Mouse (Mus musculus): ENCODE data around the gene Gm9747. TPM values are rescaled to one million over a fixed set of nuclear protein-coding genes. Genes with fewer than 3 reads are reported as not detected.

Gm9747 gene
- not detected for total RNA-seq (2021)

DNA sequence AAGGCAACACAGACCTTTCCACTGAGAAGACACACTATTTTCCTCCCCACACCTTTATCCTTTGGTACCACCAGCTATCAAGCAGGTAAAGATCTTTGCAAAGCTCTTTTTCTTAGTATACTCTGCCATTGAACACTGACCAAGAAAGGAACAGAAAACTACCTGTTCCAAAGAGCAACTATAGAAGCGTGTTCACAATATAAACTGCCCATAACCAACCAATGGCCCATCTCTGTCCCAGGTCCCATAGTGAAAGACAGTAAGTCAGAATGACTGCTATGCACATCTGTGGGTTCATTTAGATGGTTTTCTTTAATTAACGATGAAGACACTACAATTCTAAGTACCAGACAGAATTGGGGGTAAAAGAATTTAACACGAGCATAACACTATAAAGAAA lies at the start of gene Gm9747:
Gene Gm9747, plus strand, starts transcription at position 301 of the 400 bp plus-strand sequence.
- no peak for DNase-seq (ENCODE audit: low spot score)
- intact Hi-C loops (cut with DNase I) = no loop called here

DNA sequence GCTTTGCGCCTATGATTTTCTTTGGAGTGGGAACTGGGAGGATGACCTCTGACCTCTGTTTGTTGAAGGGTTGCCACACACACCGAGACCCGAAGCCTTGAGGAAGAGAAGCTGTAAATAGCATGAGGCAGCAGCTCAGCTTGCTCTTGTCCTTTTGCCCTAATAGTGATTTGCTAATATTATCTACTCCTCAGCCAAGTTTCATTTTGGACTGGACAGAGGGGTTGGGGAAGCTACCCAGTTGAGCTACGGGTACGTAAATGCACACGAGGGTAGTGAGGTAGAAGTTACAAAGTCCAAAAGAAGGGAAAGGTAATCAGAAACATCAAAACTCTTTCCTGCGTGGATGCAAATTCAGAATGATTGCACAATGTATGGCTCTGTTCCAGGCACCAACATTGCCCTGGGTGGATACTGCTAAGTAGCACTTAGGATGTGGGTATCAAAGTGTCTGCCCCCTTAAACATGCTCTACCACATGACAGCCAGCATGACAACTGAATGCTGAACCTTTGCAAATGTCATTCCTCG lies 48.9 kb upstream of the Gm9747 start:
- no peak for DNase-seq (ENCODE audit: low spot score)
- intact Hi-C loops (cut with DNase I) = no loop called here

DNA sequence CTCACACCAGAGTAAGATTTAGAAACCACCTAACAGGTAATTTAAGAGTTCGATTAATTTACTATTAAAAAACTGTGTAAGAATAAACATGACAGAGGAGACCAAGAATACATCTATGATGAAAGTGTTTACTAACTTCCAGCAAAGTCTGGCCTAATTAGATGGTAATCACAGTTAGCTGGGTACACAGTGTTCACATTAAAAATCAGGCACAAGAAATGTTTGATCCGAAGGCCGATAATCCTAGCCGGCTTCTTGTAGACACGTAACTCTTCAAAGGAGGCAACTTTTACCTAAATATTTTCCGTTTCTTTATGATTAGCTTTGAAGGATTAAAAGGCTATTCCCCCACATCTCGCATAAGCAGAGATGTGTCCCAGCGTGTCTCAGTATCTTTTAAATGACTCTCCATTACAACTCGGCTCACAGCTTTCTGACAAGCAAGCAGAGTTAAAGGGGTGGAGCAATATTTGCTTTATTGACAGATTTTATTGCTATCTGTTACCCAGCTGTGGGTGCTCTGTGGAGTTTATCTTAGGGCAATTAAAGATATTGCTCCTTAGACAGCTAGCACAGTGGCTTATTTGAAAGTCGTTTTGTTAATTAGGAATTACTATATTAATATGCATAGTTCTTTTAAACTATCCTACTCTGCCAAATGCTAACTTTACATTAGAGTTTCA lies 44.2 kb upstream of the Gm9747 start:
- DNase-seq (ENCODE audit: low spot score) = no peak
- intact Hi-C loops (cut with DNase I) = no loop called here

DNA sequence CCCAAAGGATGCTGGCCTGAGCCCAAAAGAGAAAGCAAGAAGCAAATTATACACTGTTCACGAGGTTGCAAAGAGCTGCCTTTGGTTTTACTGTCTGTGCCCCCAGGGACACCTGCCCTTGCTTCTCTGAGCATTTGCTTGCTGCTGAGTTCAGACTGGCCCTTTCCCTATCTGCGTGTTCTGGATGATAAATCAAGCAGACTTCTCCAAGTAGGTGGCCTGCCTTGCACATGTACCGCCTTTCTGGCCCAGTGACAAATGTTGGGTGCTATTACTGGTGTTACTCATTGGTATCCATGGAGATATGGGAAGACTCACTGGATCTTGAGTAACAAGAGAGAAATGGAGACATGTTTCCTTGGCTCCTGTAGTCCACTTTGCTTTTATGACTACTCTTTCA lies 43.4 kb upstream of the Gm9747 start:
- peak; percentile 26 for DNase-seq (ENCODE audit: low spot score)

DNA sequence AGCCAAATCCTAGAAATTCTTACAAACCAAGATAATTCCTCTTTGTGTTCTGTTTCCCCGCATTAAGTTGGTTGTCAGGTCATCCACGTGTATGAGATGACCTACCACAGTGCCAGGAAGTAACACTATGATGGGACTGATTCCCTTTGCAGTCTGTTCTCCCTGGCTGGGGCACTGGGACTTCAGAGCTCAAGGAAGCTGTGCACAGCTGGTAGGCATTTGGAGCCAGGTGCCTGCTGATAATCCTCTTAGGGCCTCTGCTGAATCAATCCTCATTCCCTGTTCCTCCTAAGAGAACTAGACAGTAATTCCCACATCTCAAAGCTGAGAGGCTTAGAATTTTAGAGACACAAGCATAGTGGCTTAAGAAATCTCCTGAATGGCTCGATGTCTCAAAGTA lies 41.3 kb upstream of the Gm9747 start:
- no peak for DNase-seq (ENCODE audit: low spot score)
- intact Hi-C loops (cut with DNase I) = loop anchor here (10.0 kb wide), 1 partner anchor 677 kb away; no protein-coding TSS in a partner anchor

More for the DNA sequence above, 43.4 kb upstream of the Gm9747 start:
- intact Hi-C loops (cut with DNase I) = no loop called here

DNA sequence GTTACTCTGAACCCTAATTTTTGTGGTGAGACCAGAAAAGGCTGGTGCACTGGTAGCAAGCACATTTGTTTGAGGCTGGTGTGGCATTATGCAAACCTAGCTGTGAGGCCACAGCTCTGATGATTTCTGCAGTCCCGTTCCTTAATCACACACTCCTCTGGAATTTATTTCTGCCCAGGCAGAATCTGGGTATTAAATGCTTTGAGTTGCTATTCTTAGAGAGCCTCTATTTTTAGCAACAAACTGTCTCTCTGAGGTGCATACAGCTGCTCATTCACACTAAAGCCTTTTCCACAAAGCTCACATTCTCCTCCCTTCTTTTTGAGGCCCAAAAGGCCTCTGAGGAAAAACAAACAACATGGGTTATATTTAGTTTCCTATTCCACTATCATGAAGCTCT lies 33.0 kb upstream of the Gm9747 start:
- intact Hi-C loops (cut with DNase I) = loop anchor here (2.0 to 10.0 kb wide), 4 partner anchors 42 to 685 kb away; no protein-coding TSS in a partner anchor
- no peak for DNase-seq (ENCODE audit: low spot score)

DNA sequence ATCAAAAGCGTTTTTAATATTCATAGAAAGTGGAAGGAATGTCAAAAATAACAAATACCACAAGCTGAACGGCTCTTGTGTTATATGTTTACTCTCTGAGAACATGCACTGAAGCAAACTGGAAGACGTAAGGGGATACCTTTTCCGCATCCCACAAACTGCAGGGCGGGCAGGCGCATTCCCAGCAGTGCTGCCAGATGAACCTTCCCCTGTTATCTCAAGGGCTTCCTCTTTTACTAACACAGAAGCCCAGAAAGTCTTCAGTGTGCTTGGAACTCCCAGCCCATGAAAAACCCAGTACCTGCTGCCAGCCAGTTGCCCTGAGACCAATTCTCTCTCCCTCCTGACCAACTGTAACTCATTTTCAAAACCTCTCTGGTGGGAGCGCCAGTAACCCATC lies 32.3 kb upstream of the Gm9747 start:
- peak; percentile 9 for DNase-seq (ENCODE audit: low spot score)
- intact Hi-C loops (cut with DNase I) = loop anchor here (2.0 to 5.0 kb wide), 3 partner anchors 42 to 503 kb away; no protein-coding TSS in a partner anchor

DNA sequence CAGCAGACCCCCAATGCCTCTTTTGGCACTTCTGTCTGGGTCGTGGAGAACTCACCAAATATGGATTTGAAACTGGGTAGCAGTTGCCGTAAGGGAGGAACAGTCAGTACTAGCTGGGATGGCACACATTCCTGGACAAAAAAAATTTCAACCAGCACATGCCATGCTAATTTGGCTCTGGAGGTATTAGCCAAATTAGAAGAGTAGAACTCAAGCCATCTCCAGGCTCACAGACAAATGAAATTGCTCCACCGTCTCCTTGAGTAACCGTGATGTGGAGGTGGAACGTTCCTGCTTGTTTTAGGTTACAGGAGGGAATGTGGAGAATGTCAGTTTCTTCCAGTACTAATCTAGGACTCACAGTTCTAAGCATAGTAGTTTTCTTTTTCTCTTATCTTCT lies 25.4 kb upstream of the Gm9747 start:
- intact Hi-C loops (cut with DNase I) = no loop called here

DNA sequence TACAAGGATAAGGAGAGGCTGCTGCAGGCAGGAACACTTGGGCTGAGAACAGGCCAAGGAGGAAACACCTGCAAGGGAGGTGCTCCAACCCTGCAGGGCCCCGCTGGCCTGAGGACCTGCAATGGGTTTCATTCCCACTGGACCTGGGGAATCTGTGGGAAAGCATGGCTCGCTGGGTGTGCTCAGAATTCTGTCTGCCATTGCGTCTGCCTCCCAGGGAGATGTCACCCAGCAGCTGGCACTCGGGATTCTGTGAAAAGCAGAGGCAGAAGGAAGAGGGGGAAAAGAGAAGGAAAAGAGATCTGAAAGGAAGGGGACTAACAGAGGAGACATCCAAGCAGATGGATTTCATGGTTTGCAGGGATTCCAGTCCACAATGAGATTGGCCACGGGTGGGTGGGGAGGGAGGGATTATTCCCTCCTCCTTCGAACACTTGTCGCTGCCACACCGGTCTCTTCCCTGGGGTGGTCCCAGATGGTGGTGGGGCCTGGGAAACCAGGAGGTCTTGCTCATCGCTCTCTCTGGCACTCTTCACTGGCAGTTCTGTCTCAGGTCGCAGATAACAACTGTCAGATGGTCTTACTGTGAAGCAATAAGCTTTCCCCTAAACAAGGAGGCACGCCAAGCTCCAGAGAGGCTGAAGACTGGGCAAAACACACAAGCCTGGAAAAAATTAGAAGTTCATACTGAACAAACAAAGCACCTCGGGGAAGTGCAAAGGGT lies 12.1 kb upstream of the Gm9747 start:
- intact Hi-C loops (cut with DNase I) = no loop called here
- no peak for DNase-seq (ENCODE audit: low spot score)

More for the DNA sequence above, 25.4 kb upstream of the Gm9747 start:
- DNase-seq (ENCODE audit: low spot score) = no peak

DNA sequence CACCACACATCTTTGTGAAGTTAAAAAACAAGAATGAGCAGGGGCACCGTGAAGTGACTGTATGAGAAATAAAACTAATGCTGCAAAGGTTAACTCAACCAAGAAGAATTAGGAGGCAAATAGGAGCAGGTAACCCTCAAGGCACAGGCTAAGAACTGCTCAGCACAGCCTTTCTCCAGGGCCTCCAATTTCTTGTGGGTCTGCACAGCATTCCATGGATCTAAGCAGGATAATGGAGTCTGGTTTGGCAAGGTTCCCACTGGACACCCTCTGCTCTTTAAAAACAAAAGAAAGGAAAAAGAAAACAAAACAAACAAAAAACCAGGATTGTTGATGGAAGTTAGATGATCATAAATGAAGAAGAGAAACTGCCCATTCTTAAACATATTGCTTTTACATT lies 11.4 kb upstream of the Gm9747 start:
- intact Hi-C loops (cut with DNase I) = no loop called here

DNA sequence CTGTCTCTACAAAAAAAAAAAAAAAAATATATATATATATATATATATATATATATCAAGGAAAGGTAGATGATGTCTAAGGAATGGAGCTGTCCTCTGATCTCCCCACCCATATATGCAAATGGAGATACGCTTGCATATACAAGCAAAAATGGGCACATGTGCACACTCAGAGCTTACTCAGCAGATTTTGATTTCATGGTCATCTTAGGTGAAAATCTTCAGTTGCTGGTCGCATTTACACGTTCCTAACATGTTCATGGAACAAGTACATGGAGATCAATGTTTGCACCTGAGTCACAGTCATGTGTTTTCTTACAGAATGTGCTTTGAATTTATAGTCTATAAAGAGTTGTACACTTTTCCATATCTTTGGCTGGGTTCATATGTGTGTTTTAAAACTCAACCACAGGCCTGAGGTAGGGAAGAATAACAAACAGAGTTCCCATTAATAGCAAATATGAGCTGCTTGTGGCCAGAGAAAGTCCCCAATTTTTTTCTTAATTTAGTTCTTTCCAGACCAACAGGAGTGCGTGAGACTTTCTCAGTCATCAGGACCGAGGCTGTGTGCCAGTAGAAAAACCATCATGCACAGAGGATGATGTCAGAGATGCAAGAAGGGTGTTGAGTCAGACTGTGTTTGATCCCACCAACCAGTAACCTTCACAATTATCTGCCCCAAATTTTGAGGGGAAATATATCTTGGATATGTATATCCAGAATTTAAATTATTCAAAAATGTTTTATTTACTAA lies 9.7 kb upstream of the Gm9747 start:
- intact Hi-C loops (cut with DNase I) = no loop called here

More for the DNA sequence above, 11.4 kb upstream of the Gm9747 start:
- no peak for DNase-seq (ENCODE audit: low spot score)

DNA sequence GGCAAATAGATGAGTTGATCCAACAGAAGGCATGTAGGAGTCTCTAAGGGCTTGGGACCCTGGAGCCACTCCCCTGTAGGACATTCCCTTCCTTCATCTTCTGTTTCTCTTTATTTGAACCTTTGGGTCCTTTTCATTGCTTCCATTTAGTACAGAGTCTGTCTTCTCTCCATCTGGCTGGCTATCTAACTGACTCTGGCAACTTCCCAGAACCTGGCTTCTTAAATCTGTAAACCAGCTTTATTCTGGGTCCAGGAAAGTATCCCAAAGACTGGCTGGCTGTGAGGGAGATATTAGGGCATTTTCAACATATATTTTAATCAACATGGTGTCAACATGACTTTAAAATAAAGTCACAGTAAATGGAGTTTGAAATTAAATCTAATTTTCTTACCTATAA lies 4.1 kb upstream of the Gm9747 start:
- DNase-seq (ENCODE audit: low spot score) = no peak
- intact Hi-C loops (cut with DNase I) = no loop called here

More for the DNA sequence above, 9.7 kb upstream of the Gm9747 start:
- DNase-seq (ENCODE audit: low spot score) = no peak

DNA sequence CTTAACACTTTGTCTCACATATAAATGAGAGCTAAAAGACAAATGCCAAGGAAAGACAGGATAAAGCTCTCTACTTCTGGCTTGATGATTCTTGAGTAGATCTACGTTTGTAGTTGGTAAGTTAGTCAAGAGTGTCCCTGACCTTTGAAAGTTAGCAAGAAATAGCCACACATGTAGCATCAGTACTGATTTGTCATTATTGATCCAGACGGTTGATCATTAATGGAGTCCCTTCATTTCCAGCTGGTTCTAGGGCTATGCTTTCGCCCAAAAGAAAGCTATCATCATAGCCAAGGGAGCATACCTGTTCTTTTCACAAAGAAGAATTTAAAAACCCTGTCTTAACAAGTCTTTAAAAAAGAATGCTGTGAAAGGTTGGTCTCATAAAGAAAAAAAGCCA lies 1.7 kb downstream of the Gm9747 start:
- no peak for DNase-seq (ENCODE audit: low spot score)
- intact Hi-C loops (cut with DNase I) = no loop called here

DNA sequence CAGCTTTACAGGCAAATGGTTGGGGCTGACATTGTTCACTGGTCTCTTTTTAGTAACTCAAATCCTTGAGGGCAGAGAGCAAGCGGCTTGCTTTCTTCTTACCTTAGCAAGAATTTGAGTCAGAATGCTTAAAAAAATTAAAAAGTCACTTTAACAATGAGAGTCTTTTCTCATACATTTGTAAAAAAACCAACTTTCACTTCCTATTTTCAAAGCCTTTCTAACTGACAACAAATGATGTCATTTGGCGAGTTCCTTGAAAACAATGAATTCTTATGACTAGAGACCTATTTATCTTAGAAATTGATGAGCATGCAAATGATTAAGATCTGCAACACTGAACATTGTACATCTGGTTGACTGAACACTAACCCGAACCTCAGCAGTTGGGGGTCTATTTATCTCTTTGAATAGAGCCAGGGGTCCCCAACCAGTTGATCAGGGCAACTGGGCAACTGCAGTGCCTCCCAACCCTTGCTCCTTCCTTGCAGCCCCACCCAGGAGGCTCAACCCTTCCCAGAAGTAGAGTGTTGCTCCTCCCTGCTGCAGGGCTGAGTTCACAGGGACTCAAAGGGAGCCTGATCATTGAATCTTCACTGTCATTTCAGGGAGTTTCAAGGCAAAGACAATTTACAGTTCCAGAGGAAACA lies 2.7 kb downstream of the Gm9747 start:
- DNase-seq (ENCODE audit: low spot score) = no peak
- intact Hi-C loops (cut with DNase I) = no loop called here

DNA sequence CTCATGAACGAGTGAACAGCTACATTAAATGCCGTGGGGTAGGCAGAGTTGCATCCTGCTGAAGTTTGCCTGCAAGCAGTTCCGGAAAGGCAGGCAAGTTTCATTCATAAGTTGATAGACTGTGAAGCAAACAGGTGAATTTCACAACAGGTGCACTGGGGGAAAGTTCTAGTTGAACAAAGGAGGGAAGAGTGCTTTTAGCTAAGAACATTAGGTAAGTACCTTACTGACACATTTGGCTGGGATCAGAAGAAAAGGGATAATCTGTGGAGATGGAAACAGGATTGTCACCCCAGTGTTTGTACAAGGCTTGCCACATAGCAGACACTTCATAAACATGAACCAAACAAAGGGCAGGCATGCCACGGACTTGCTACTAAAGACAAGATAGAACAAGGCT lies 5.3 kb downstream of the Gm9747 start:
- intact Hi-C loops (cut with DNase I) = no loop called here
- no peak for DNase-seq (ENCODE audit: low spot score)

DNA sequence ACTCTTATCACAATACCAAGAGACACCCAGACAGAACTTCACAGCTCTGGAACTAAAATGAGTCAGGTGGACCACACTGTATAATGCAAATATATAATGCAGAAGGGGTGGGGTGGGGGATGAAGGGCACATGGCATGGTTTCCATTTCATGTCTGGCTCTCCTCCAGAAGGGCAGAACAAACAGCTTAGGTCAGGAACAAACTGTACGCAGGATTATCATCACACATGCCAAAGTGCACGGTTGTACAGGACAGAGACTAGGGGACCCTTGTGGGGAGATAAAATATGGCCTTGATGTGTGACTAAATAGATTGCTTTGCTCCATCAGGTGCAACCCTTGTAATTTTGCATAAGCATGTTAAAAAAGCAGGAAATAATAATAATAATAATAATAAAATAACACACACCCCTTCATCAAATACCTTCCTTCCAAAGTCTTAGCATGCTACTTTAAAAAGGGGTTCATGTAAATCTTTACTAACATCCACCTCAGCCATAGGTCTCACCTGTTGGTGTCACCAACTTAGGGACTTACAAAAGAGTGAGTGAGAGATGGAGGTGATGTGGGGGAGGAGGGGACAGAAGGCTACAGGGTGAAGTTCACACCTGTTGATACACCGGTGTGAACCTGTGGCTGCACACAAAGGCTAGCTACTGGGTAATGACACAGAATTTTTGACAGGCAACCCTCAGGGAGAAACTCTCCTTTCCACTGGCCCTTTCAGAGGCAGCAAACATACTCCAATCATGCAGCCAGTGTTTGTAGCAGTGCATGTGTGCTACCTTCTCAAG lies 6.7 kb downstream of the Gm9747 start:
- intact Hi-C loops (cut with DNase I) = loop anchor here (5.0 kb wide), 1 partner anchor 37 kb away; no protein-coding TSS in a partner anchor
- DNase-seq (ENCODE audit: low spot score) = no peak

DNA sequence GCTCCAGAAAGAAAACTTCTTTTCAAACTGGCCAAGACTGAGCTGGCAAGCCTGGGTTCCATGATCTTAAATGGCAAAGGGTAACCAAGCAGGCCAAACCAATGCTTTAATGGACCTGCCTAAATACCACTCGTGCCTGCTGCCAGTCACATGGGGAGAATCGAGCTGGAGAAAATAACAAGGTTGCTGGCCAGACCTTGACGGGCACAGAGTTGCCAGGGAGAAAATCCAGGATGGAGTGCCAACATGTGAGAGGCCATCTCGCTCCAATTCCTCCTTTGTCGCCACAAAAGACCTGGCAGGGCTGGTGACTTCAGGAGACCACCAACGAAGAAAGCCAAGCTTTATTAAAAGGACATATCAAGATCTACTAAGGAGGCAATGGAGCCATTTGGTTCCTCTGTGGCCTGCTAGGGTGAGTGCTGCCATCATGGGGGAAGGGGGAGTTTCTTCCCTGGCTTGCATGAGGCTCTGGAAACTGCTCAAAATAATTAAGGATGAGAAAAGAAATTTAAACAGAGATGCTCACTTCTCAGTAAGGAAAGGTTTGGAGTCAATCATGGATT lies 10.4 kb downstream of the Gm9747 start:
- intact Hi-C loops (cut with DNase I) = loop anchor here (5.0 kb wide), 1 partner anchor 41 kb away; no protein-coding TSS in a partner anchor
- DNase-seq (ENCODE audit: low spot score) = no peak

DNA sequence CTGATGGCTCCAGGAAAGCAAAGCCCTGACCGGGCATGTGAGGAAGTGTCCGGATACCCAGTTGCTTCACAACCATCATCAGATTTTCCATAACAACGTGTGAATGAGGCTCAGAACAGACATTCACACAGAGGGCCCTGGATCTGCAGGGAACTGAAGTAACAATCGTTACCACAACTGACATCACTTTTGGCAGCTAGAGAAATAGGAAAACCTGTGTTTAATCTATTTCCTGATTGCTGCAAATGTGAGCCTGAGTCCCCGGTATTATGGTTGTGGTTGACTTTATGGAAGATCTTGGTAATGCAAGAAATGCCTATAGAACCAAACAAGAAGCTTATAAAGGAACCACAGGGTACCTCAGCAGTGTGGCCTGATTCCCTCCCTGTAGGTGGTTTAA lies 12.1 kb downstream of the Gm9747 start:
- DNase-seq (ENCODE audit: low spot score) = no peak
- intact Hi-C loops (cut with DNase I) = no loop called here
